ENCODE assay signal across 24 mouse cellular contexts in the genomic region with DNA sequence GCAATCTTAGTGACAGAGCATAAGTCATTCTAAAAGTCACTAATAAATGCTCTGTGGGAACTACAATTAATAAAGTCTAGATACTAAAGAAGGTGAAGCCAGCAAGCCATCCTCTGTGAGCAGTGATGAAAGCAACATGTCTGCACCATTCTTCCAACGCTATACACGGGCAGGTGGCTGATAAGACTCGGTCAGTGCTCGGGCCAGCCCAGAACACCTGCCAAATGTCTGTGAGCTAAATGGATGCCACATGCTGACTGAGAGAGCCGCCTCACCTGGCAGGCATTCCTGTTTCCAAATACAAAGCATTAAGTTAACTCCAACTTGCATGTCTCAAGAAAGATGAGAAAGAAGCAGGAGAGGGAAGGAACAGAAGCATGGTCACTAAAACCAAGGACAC. TPM values are rescaled to one million over a fixed set of nuclear protein-coding genes. Genes with fewer than 3 reads are reported as not detected.
DNase-seq lines count a peak whose midpoint lies in the region; ATAC-seq and TF ChIP-seq lines count a peak whose summit lies in the region.
"Had no signal": no experiment of that assay in that cellular context is flagged by ENCODE, and none has a peak within 500 bp of the region (broad histone marks: within the 10 kb centered on the region; RNA-seq: fewer than 3 reads in every experiment).

No protein-coding gene starts in this region.

- H3K9me3 ChIP-seq in heart, embryonic 10.5 days, result no peaks in the 10 kb centered on the region
- no peaks in the 10 kb centered on the region for H3K9me3 ChIP-seq in midbrain, postnatal 0 days (ENCODE audit: low read length)
- H3K9me3 ChIP-seq in midbrain, embryonic 13.5 days, result no peaks in the 10 kb centered on the region
- H3K9me3 ChIP-seq: embryonic facial prominence, embryonic 12.5 days; forebrain, embryonic 12.5 days; G1E; heart, embryonic 13.5 days; liver, embryonic 15.5 days; lung, embryonic 15.5 days; neural tube, embryonic 15.5 days had no signal

- H3K27ac ChIP-seq in heart, embryonic 10.5 days, result no peak overlapping the region
- no peak overlapping the region for H3K27ac ChIP-seq in midbrain, postnatal 0 days (ENCODE audit: low read depth, low read length)
- no peak overlapping the region for H3K27ac ChIP-seq in midbrain, embryonic 13.5 days
- no peak overlapping the region for H3K27ac ChIP-seq in cerebellum, adult 2 months (ENCODE audit: insufficient read depth, low read length)
- H3K27ac ChIP-seq: embryonic facial prominence, embryonic 12.5 days; forebrain, embryonic 12.5 days; heart, embryonic 13.5 days; liver, embryonic 15.5 days; lung, embryonic 15.5 days; neural tube, embryonic 15.5 days had no signal

- no peak overlapping the region for H3K9ac ChIP-seq in midbrain, postnatal 0 days (replicated peaks; ENCODE audit: low read length, poor library complexity, severe bottlenecking)
- H3K9ac ChIP-seq in midbrain, embryonic 13.5 days (replicated peaks), result no peak overlapping the region
- H3K9ac ChIP-seq: embryonic facial prominence, embryonic 12.5 days; forebrain, embryonic 12.5 days; heart, embryonic 13.5 days; liver, embryonic 15.5 days; lung, embryonic 15.5 days; neural tube, embryonic 15.5 days had no signal

- peaks cover 37% of the 10 kb centered on the region for H3K4me1 ChIP-seq in heart, embryonic 10.5 days
- 0 out of 2 replicates have a peak, but pooled peaks cover 2% of the 10 kb centered on the region for H3K4me1 ChIP-seq in midbrain, postnatal 0 days (ENCODE audit: insufficient read depth, low read length)
- H3K4me1 ChIP-seq in midbrain, embryonic 13.5 days (replicated peaks), result peaks cover 20% of the 10 kb centered on the region
- peaks cover 31% of the 10 kb centered on the region for H3K4me1 ChIP-seq in cerebellum, adult 2 months (ENCODE audit: control insufficient read depth, insufficient read depth, low read length)
- H3K4me1 ChIP-seq: lung, embryonic 15.5 days had no signal

- H3K4me3 ChIP-seq in heart, embryonic 10.5 days, result no peak overlapping the region
- H3K4me3 ChIP-seq in midbrain, postnatal 0 days (ENCODE audit: low read depth, low read length), result no peak overlapping the region
- no peak overlapping the region for H3K4me3 ChIP-seq in midbrain, embryonic 13.5 days (replicated peaks)
- no peak overlapping the region for H3K4me3 ChIP-seq in cerebellum, adult 2 months (replicated peaks; ENCODE audit: insufficient read depth, low read depth, low read length)
- H3K4me3 ChIP-seq: embryonic facial prominence, embryonic 12.5 days; forebrain, embryonic 12.5 days; heart, embryonic 13.5 days; liver, embryonic 15.5 days; lung, embryonic 15.5 days; neural tube, embryonic 15.5 days had no signal

- H3K4me2 ChIP-seq in midbrain, postnatal 0 days (ENCODE audit: low read depth, low read length, poor library complexity, severe bottlenecking), result no peak overlapping the region
- no peak overlapping the region for H3K4me2 ChIP-seq in midbrain, embryonic 13.5 days (replicated peaks)
- H3K4me2 ChIP-seq: embryonic facial prominence, embryonic 12.5 days; forebrain, embryonic 12.5 days; heart, embryonic 13.5 days; liver, embryonic 15.5 days; lung, embryonic 15.5 days; neural tube, embryonic 15.5 days had no signal

- TF ChIP-seq CTCF in midbrain, postnatal 0 days (IDR thresholded peaks at IDR 0.05), result no peak
- no peak for TF ChIP-seq CTCF in cerebellum, adult 2 months (IDR thresholded peaks at IDR 0.05; ENCODE audit: borderline replicate concordance, insufficient read depth, low read depth, low read length)

- peak; percentile 29 for DNase-seq in heart, postnatal 4 days
- no peak for DNase-seq in heart, embryonic 10.5 days (ENCODE audit: low spot score)
- DNase-seq in midbrain, postnatal 0 days (ENCODE audit: low spot score), result peak; percentile 24
- DNase-seq in cerebellum, adult 2 months, result peak; percentile 83 to 93
- DNase-seq in cerebellum, postnatal 25 days, result peak; percentile 81 to 88
- no peak for DNase-seq in right cerebral cortex, postnatal 36 days (ENCODE audit: low spot score in 2 of 2)
- no peak for DNase-seq in gastrocnemius, postnatal 25 days
- DNase-seq: adrenal gland, adult 2 months; B cell, adult 2 months; kidney, adult 18-20 months; kidney, postnatal 4 days; lung, postnatal 4 days had no signal

- 54% methylated on average over 5 of the region's 5 CpGs for WGBS in heart, embryonic 10.5 days
- WGBS in midbrain, postnatal 0 days, result 85% methylated on average over 5 of the region's 5 CpGs
- 91% methylated on average over 5 of the region's 5 CpGs for WGBS in midbrain, embryonic 13.5 days
- 6% methylated on average over 5 of the region's 5 CpGs for WGBS in cerebellum, adult 2 months

- no peak for ATAC-seq in midbrain, postnatal 0 days (ENCODE audit: low FRiP score)
- no peak for ATAC-seq in midbrain, embryonic 13.5 days

- TF ChIP-seq POLR2A in cerebellum, adult 2 months (IDR thresholded peaks at IDR 0.05; ENCODE audit: borderline replicate concordance, insufficient read depth, low read length), result no peak

- no peaks in the 10 kb centered on the region for H3K36me3 ChIP-seq in heart, embryonic 10.5 days
- no peaks in the 10 kb centered on the region for H3K36me3 ChIP-seq in midbrain, postnatal 0 days (ENCODE audit: insufficient read depth, low read length)
- no peaks in the 10 kb centered on the region for H3K36me3 ChIP-seq in midbrain, embryonic 13.5 days
- H3K36me3 ChIP-seq: embryonic facial prominence, embryonic 12.5 days; forebrain, embryonic 12.5 days; heart, embryonic 13.5 days; liver, embryonic 15.5 days; lung, embryonic 15.5 days; neural tube, embryonic 15.5 days had no signal

- no peaks in the 10 kb centered on the region for H3K27me3 ChIP-seq in heart, embryonic 10.5 days (ENCODE audit: insufficient read depth, poor library complexity, severe bottlenecking)
- H3K27me3 ChIP-seq in midbrain, postnatal 0 days (ENCODE audit: insufficient read depth, low read length), result no peaks in the 10 kb centered on the region
- H3K27me3 ChIP-seq in midbrain, embryonic 13.5 days, result no peaks in the 10 kb centered on the region
- no peaks in the 10 kb centered on the region for H3K27me3 ChIP-seq in cerebellum, adult 2 months (ENCODE audit: control insufficient read depth, insufficient read depth, low read length)
- H3K27me3 ChIP-seq: CH12.LX; embryonic facial prominence, embryonic 12.5 days; forebrain, embryonic 12.5 days; heart, embryonic 13.5 days; liver, embryonic 15.5 days; lung, embryonic 15.5 days; neural tube, embryonic 15.5 days had no signal

RNA-seq across cellular contexts. Expression of a gene that starts 42.7 kb away (rescaled TPM):
- under 1 TPM in 1 of 2 experiments, not detected in 1; 0.20 TPM for total RNA-seq in heart, postnatal 4 days (2021)
- polyA plus RNA-seq in heart, embryonic 10.5 days (2016; fragmentation: Nextera tagmentation; extraction: Ambion mirVana), result 0.14 and 0.43 TPM in 2 replicates
- total RNA-seq in midbrain, postnatal 0 days (2014; rRNA removed), result 0.11 and 0.42 TPM in 2 replicates
- polyA plus RNA-seq in midbrain, postnatal 0 days (2015; fragmentation: Nextera tagmentation; extraction: Ambion mirVana), result 0.23 and 0.33 TPM in 2 replicates
- polyA plus RNA-seq in midbrain, embryonic 13.5 days (2015; fragmentation: Nextera tagmentation; extraction: Ambion mirVana), result 0.59 and 1.0 TPM in 2 replicates
- 0.15 and 0.16 TPM in 2 replicates for polyA plus RNA-seq in cerebellum, adult 2 months (2012; rRNA removed)
- total RNA-seq in gastrocnemius, postnatal 25 days (2021), result under 1 TPM; 0.16 to 0.23 TPM
- total RNA-seq: heart, postnatal 36 days; left cerebral cortex, postnatal 25 days had no signal
- polyA plus RNA-seq: adrenal gland, adult 2 months; G1E; small intestine, adult 2 months had no signal

RNA-seq across cellular contexts. Expression of a gene that starts 43.1 kb away (rescaled TPM):
- total RNA-seq in heart, postnatal 4 days (2021), result 10 to 100 TPM; 64.2 to 66.8 TPM
- 37.1 and 37.4 TPM in 2 replicates for polyA plus RNA-seq in heart, embryonic 10.5 days (2016; fragmentation: Nextera tagmentation; extraction: Ambion mirVana)
- total RNA-seq in midbrain, postnatal 0 days (2014; rRNA removed), result 68.1 and 69.5 TPM in 2 replicates
- polyA plus RNA-seq in midbrain, postnatal 0 days (2015; fragmentation: Nextera tagmentation; extraction: Ambion mirVana), result 70.7 and 75.6 TPM in 2 replicates
- polyA plus RNA-seq in midbrain, embryonic 13.5 days (2015; fragmentation: Nextera tagmentation; extraction: Ambion mirVana), result 62.7 and 65.7 TPM in 2 replicates
- 91.5 and 96.0 TPM in 2 replicates for polyA plus RNA-seq in cerebellum, adult 2 months (2012; rRNA removed)
- 10 to 100 TPM; 57.6 to 60.3 TPM for total RNA-seq in gastrocnemius, postnatal 25 days (2021)

Comparison
In these comparisons a context has a peak if more than half of its experiments do, and no peak if none do; other contexts are left out.
1. DNase-seq: peak in heart, postnatal 4 days (single experiment), midbrain, postnatal 0 days (single experiment), cerebellum, adult 2 months (2 of 2) and cerebellum, postnatal 25 days (2 of 2); none in heart, embryonic 10.5 days (single experiment), right cerebral cortex, postnatal 36 days (0 of 2) and gastrocnemius, postnatal 25 days (single experiment).